Mouse (Mus musculus): ENCODE measurements around the gene Fbxo46. TPM values are rescaled to one million over a fixed set of nuclear protein-coding genes. Genes with fewer than 3 reads are reported as not detected.

Fbxo46 gene
- total RNA-seq, 1 experiment from 2014 or later, result 8.3 TPM

- no peak for ATAC-seq (replicated peaks in 1 of 2; ENCODE audit: insufficient read depth in 1 of 2, low FRiP score in 2 of 2, low TSS enrichment in 1 of 2, low read depth in 1 of 2, poor library complexity in 2 of 2, severe bottlenecking in 2 of 2)
These were observed 10.1 kb upstream of the Fbxo46 start for GRCm38 (mm10) chr7:19109565-19109964.

- no peak for ATAC-seq (replicated peaks in 1 of 2; ENCODE audit: insufficient read depth in 1 of 2, low FRiP score in 2 of 2, low TSS enrichment in 1 of 2, low read depth in 1 of 2, poor library complexity in 2 of 2, severe bottlenecking in 2 of 2)
These were observed 1.5 kb upstream of the Fbxo46 start, which contains the start of gene Gm4969 for GRCm38 (mm10) chr7:19118028-19118771. Gm4969 (minus strand) TSS chr7:19118368.

- no peak for ATAC-seq (replicated peaks in 1 of 2; ENCODE audit: insufficient read depth in 1 of 2, low FRiP score in 2 of 2, low TSS enrichment in 1 of 2, low read depth in 1 of 2, poor library complexity in 2 of 2, severe bottlenecking in 2 of 2)
These were observed 576 bp upstream of the Fbxo46 start for GRCm38 (mm10) chr7:19119083-19119482.

GRCm38 (mm10) chr7:19121686-19122085, 2.0 kb downstream of the Fbxo46 start:
- ATAC-seq (replicated peaks in 1 of 2; ENCODE audit: insufficient read depth in 1 of 2, low FRiP score in 2 of 2, low TSS enrichment in 1 of 2, low read depth in 1 of 2, poor library complexity in 2 of 2, severe bottlenecking in 2 of 2), result no peak

GRCm38 (mm10) chr7:19124713-19125112, 5.1 kb downstream of the Fbxo46 start:
- no peak for ATAC-seq (replicated peaks in 1 of 2; ENCODE audit: insufficient read depth in 1 of 2, low FRiP score in 2 of 2, low TSS enrichment in 1 of 2, low read depth in 1 of 2, poor library complexity in 2 of 2, severe bottlenecking in 2 of 2)

- ATAC-seq (replicated peaks in 1 of 2; ENCODE audit: insufficient read depth in 1 of 2, low FRiP score in 2 of 2, low TSS enrichment in 1 of 2, low read depth in 1 of 2, poor library complexity in 2 of 2, severe bottlenecking in 2 of 2), result no peak
These were observed 8.1 kb downstream of the Fbxo46 start for GRCm38 (mm10) chr7:19127744-19128143.

- no peak for ATAC-seq (replicated peaks in 1 of 2; ENCODE audit: insufficient read depth in 1 of 2, low FRiP score in 2 of 2, low TSS enrichment in 1 of 2, low read depth in 1 of 2, poor library complexity in 2 of 2, severe bottlenecking in 2 of 2)
These were observed 9.7 kb downstream of the Fbxo46 start for GRCm38 (mm10) chr7:19129396-19129795.

GRCm38 (mm10) chr7:19130657-19131056, 11.0 kb downstream of the Fbxo46 start:
- no peak for ATAC-seq (replicated peaks in 1 of 2; ENCODE audit: insufficient read depth in 1 of 2, low FRiP score in 2 of 2, low TSS enrichment in 1 of 2, low read depth in 1 of 2, poor library complexity in 2 of 2, severe bottlenecking in 2 of 2)

- peak; percentile 98 for ATAC-seq (replicated peaks in 1 of 2; ENCODE audit: insufficient read depth in 1 of 2, low FRiP score in 2 of 2, low TSS enrichment in 1 of 2, low read depth in 1 of 2, poor library complexity in 2 of 2, severe bottlenecking in 2 of 2)
These were observed 11.7 kb downstream of the Fbxo46 start for GRCm38 (mm10) chr7:19131324-19131848.

GRCm38 (mm10) chr7:19136168-19136567, 16.5 kb downstream of the Fbxo46 start:
- no peak for ATAC-seq (replicated peaks in 1 of 2; ENCODE audit: insufficient read depth in 1 of 2, low FRiP score in 2 of 2, low TSS enrichment in 1 of 2, low read depth in 1 of 2, poor library complexity in 2 of 2, severe bottlenecking in 2 of 2)

GRCm38 (mm10) chr7:19136673-19137334, 17.1 kb downstream of the Fbxo46 start:
- no peak for ATAC-seq (replicated peaks in 1 of 2; ENCODE audit: insufficient read depth in 1 of 2, low FRiP score in 2 of 2, low TSS enrichment in 1 of 2, low read depth in 1 of 2, poor library complexity in 2 of 2, severe bottlenecking in 2 of 2)

- no peak for ATAC-seq (replicated peaks in 1 of 2; ENCODE audit: insufficient read depth in 1 of 2, low FRiP score in 2 of 2, low TSS enrichment in 1 of 2, low read depth in 1 of 2, poor library complexity in 2 of 2, severe bottlenecking in 2 of 2)
These were observed 17.7 kb downstream of the Fbxo46 start for GRCm38 (mm10) chr7:19137380-19137779.

GRCm38 (mm10) chr7:19146793-19147192, 27.1 kb downstream of the Fbxo46 start:
- ATAC-seq (replicated peaks in 1 of 2; ENCODE audit: insufficient read depth in 1 of 2, low FRiP score in 2 of 2, low TSS enrichment in 1 of 2, low read depth in 1 of 2, poor library complexity in 2 of 2, severe bottlenecking in 2 of 2), result no peak

GRCm38 (mm10) chr7:19147497-19148045, 27.9 kb downstream of the Fbxo46 start:
- ATAC-seq (replicated peaks in 1 of 2; ENCODE audit: insufficient read depth in 1 of 2, low FRiP score in 2 of 2, low TSS enrichment in 1 of 2, low read depth in 1 of 2, poor library complexity in 2 of 2, severe bottlenecking in 2 of 2), result no peak

- ATAC-seq (replicated peaks in 1 of 2; ENCODE audit: insufficient read depth in 1 of 2, low FRiP score in 2 of 2, low TSS enrichment in 1 of 2, low read depth in 1 of 2, poor library complexity in 2 of 2, severe bottlenecking in 2 of 2), result no peak
These were observed 28.7 kb downstream of the Fbxo46 start for GRCm38 (mm10) chr7:19148180-19148874.

GRCm38 (mm10) chr7:19148875-19149541, 29.3 kb downstream of the Fbxo46 start, which contains the start of gene Qpctl:
Qpctl (minus strand) TSS chr7:19149291.
- peak; percentile 91 to 92 for ATAC-seq (replicated peaks in 1 of 2; ENCODE audit: insufficient read depth in 1 of 2, low FRiP score in 2 of 2, low TSS enrichment in 1 of 2, low read depth in 1 of 2, poor library complexity in 2 of 2, severe bottlenecking in 2 of 2)

GRCm38 (mm10) chr7:19149626-19150025, 30.0 kb downstream of the Fbxo46 start, which contains the start of gene Snrpd2:
Snrpd2 (plus strand) TSS chr7:19149722.
- ATAC-seq (replicated peaks in 1 of 2; ENCODE audit: insufficient read depth in 1 of 2, low FRiP score in 2 of 2, low TSS enrichment in 1 of 2, low read depth in 1 of 2, poor library complexity in 2 of 2, severe bottlenecking in 2 of 2), result peak; percentile 72 to 84

Measured in hematopoietic stem cell, adult 5-6 weeks (primary cell).